Mouse (Mus musculus) gonadal fat pad, adult 2 months (tissue): ENCODE results near the gene Vmn2r10. TPM values are rescaled to one million over a fixed set of nuclear protein-coding genes. Genes with fewer than 3 reads are reported as not detected.
A peak's percentile ranks its signal among the peaks of the same experiment; 100 is the strongest.
"Not testable (repeated sequence)": the region's sequence is repeated elsewhere in the genome, so short reads cannot be mapped to it uniquely, and the experiment has no call there.

ENCODE experiments used
- DNase-seq: peaks from one replicate; pipeline ENCODE4 v3.0.0-alpha.2; 2012; ENCODE audit warnings: low read depth
- polyA plus RNA-seq: library from polyadenylated mRNA; depleted of rRNA; stranded (reverse); fragments of >200 nt; gene quantifications from 2 replicates; pipeline ENCODE4 v1.2.3, GENCODE M21; 2012; rRNA removed

Gene Vmn2r10
- polyA plus RNA-seq = not detected in 2 replicates

DNA sequence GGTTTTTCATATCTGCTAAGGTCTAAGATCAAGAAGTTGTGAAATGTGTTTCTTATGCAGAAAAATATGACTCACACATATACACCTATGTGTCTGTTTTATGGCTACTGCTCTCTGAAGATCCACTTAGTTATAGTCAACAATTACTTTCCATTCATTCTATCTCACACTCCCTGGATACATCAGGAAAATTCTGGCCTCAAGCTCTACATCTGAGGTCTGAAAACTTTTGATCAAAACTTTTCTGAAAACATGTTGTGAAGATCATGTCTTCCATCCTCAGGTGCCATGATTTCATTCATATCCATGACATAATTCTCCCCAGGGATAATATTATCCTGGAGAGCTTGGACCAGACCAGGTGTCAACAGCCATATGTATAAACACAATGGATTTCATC is at the start of gene Vmn2r10:
TSS of gene Vmn2r10 (minus strand) at position 101 of the 400 bp plus-strand sequence.
- not testable (repeated sequence) for DNase-seq

GRCm38 (mm10) chr5:109055286-109055685 is 49.0 kb upstream of the Vmn2r10 start:
- peak; percentile 12 for DNase-seq

GRCm38 (mm10) chr5:109032591-109032990 is 26.3 kb upstream of the Vmn2r10 start:
- no peak for DNase-seq

DNA sequence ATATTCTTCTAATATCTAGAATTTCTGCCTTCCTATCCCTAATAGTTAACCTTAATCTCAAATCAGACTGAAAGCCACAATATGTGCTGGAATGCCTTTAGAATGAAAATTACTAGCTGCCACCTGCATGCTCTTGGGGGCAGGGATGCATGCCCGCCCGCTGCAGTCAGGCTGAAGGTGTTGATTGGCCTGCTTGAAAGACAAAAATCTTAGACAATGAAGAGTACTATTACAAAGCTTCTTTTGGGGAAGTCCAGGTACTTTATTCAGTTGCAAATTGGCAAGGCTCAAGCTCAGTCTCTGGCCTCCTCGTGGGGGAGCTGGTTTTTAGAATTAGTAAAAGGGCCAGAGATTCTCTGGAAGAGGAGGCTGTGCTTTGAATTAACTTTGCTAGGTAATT is 17.4 kb downstream of the Vmn2r10 start:
- DNase-seq = no peak

Other genes with a start within 250 kb of the Vmn2r10 start
- not detected in 2 replicates for gene Rnf212, start 231.5 kb downstream of the Vmn2r10 start, polyA plus RNA-seq
- gene Tmed11, start 211.2 kb downstream of the Vmn2r10 start, polyA plus RNA-seq = not detected in 2 replicates
- gene Vmn2r8, start 197.7 kb downstream of the Vmn2r10 start, polyA plus RNA-seq = not detected in 2 replicates
- gene Vmn2r9, start 153.9 kb downstream of the Vmn2r10 start, polyA plus RNA-seq = not detected in 2 replicates
- not detected in 2 replicates for gene Vmn2r11, start 53.0 kb upstream of the Vmn2r10 start, polyA plus RNA-seq
- gene Vmn2r12, start 91.4 kb upstream of the Vmn2r10 start, polyA plus RNA-seq = not detected in 2 replicates
- gene Vmn2r13, start 185.7 kb upstream of the Vmn2r10 start, polyA plus RNA-seq = not detected in 2 replicates
- gene Vmn2r14, start 218.2 kb upstream of the Vmn2r10 start, polyA plus RNA-seq = not detected in 2 replicates